Mouse (Mus musculus) kidney, embryonic 15.5 days (tissue): Measurements from ENCODE around the gene H2-Aa. TPM values are rescaled to one million over a fixed set of nuclear protein-coding genes. Genes with fewer than 3 reads are reported as not detected.

Experiments
- ATAC-seq: fragments of 200-750 bp; cut with Nextera tagmentation; replicated peaks from 2 replicates; pipeline ENCODE4 v1.8.0; 2017; ENCODE audit warnings: moderate TSS enrichment; ENCODE audit not compliant: low FRiP score
- H3K27ac ChIP-seq: fragments of 300-500 bp; sonication (generic); 2 replicates; pipeline ENCODE4 v1.5.1; 2015; ENCODE audit warnings: mild to moderate bottlenecking, inconsistent platforms
- H3K27me3 ChIP-seq: fragments of 300-500 bp; sonication (generic); 2 replicates; pipeline ENCODE4 v1.6.1; 2015; ENCODE audit warnings: inconsistent platforms
- H3K36me3 ChIP-seq: fragments of 300-500 bp; sonication (generic); 2 replicates; pipeline ENCODE4 v1.6.1; 2015; ENCODE audit warnings: inconsistent platforms
- H3K4me1 ChIP-seq: fragments of 300-500 bp; sonication (generic); 2 replicates; pipeline ENCODE4 v1.6.1; 2015; ENCODE audit warnings: inconsistent platforms
- H3K4me2 ChIP-seq: fragments of 300-500 bp; sonication (generic); 2 replicates; pipeline ENCODE4 v1.6.1; 2015; ENCODE audit warnings: moderate library complexity, mild to moderate bottlenecking, inconsistent platforms
- H3K4me3 ChIP-seq: fragments of 300-500 bp; sonication (generic); replicated peaks from 2 replicates; pipeline ENCODE4 v1.5.1; 2015; ENCODE audit warnings: mild to moderate bottlenecking, inconsistent platforms
- H3K9ac ChIP-seq: fragments of 300-500 bp; sonication (generic); 2 replicates; pipeline ENCODE4 v1.6.1; 2015; ENCODE audit warnings: mild to moderate bottlenecking, inconsistent platforms
- H3K9me3 ChIP-seq: fragments of 300-500 bp; sonication (generic); replicated peaks from 2 replicates; pipeline ENCODE4 v1.6.1; 2016; ENCODE audit warnings: inconsistent platforms
- WGBS: fragments of 180-500 bp; shearing (Covaris S2); methylation state at CpG from one replicate; pipeline ENCODE4 v1.1.7; 2015; ENCODE audit warnings: mixed read lengths; 5-methylcytosine and 5-hydroxymethylcytosine counted together
- polyA plus RNA-seq: library from polyadenylated mRNA; unstranded; fragments of >200 nt; fragmentation: Nextera tagmentation; extraction: Ambion mirVana; gene quantifications from 2 replicates; pipeline ENCODE4 v1.2.1, GENCODE M21; 2015

The H2-Aa gene
- polyA plus RNA-seq, 1 experiment from 2014 or later, result 2.3 TPM

DNA sequence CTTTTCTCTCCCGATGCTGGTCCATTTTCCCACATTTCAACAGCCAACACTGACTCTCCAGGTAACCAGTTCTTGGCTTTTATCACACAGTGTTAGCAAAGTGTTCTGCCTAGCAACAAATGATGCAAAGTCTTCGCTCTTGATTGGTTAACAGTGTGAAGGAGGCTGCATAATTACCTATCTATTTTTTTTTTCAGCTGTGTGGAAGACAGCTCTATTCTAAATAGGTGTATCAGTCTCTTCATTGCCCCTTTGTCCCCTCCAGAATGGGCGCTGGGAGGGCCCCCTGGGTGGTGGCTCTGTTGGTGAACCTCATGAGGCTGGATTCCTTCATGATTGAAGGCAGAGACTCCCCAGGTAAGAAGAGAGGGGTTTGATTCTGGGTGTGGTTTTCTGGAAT lies 48.9 kb downstream of the H2-Aa start, which contains the start of gene H2-Ob:
H2-Ob (plus strand) TSS at position 198 of the 400 bp plus-strand sequence.
- Histone ChIP-seq H3K4me2 (no peak within 1 kb of the TSS), H3K36me3 (no peaks in the 10 kb centered on the region), H3K27ac (peak within 1 kb of the TSS; percentile 20; the same call in 1 of the 2 replicates), H3K27me3 (no peaks in the 10 kb centered on the region; the same call in 1 of the 2 replicates), H3K9me3 (peaks cover 4% of the 10 kb centered on the region; the same call in 1 of the 2 replicates), H3K4me1 (0 out of 2 replicates have a peak, but pooled peaks cover 2% of the 10 kb centered on the region), H3K4me3 (no peak within 1 kb of the TSS), H3K9ac (no peak within 1 kb of the TSS)
- WGBS, result 70% methylated on average over 3 of the region's 3 CpGs
- ATAC-seq, result no peak

GRCm38 (mm10) chr17:34237741-34238140 lies 49.9 kb downstream of the H2-Aa start:
- H3K4me1 ChIP-seq, result 0 out of 2 replicates have a peak, but pooled peaks cover 2% of the 10 kb centered on the region
- no peak for ATAC-seq
- no peaks in the 10 kb centered on the region for H3K36me3 ChIP-seq

GRCm38 (mm10) chr17:34236691-34237090 lies 50.9 kb downstream of the H2-Aa start:
- H3K4me1 ChIP-seq, result 0 out of 2 replicates have a peak, but pooled peaks cover 2% of the 10 kb centered on the region
- no peak for ATAC-seq
- peaks cover 4% of the 10 kb centered on the region; the same call in 1 of the 2 replicates for H3K9me3 ChIP-seq
- WGBS, result 81% methylated on average over 5 of the region's 5 CpGs
- no peak overlapping the region for H3K4me2 ChIP-seq
- H3K36me3 ChIP-seq, result no peaks in the 10 kb centered on the region
- H3K9ac ChIP-seq, result no peak overlapping the region
- no peak overlapping the region for H3K27ac ChIP-seq
- no peak overlapping the region for H3K4me3 ChIP-seq
- no peaks in the 10 kb centered on the region; the same call in 1 of the 2 replicates for H3K27me3 ChIP-seq

More at GRCm38 (mm10) chr17:34237741-34238140, 49.9 kb downstream of the H2-Aa start:
- H3K9me3 ChIP-seq, result peaks cover 4% of the 10 kb centered on the region; the same call in 1 of the 2 replicates
- no peaks in the 10 kb centered on the region; the same call in 1 of the 2 replicates for H3K27me3 ChIP-seq
- H3K9ac ChIP-seq, result no peak overlapping the region
- H3K4me3 ChIP-seq, result no peak overlapping the region
- no peak overlapping the region for H3K27ac ChIP-seq
- no peak overlapping the region for H3K4me2 ChIP-seq
- 72% methylated on average over 3 of the region's 3 CpGs for WGBS

- Histone ChIP-seq H3K27ac (no peak overlapping the region), H3K4me1 (0 out of 2 replicates have a peak, but pooled peaks cover under 1% of the 10 kb centered on the region), H3K4me2 (no peak overlapping the region), H3K9me3 (no peaks in the 10 kb centered on the region), H3K4me3 (no peak overlapping the region), H3K36me3 (no peaks in the 10 kb centered on the region), H3K27me3 (no peaks in the 10 kb centered on the region), H3K9ac (no peak overlapping the region)
- ATAC-seq, result peak; percentile 46; the same call in 1 of the 2 replicates
- 47% methylated on average over 9 of the region's 9 CpGs for WGBS
Observed at GRCm38 (mm10) chr17:34234926-34235325, 52.7 kb downstream of the H2-Aa start.

Other genes with a start within 250 kb of the H2-Aa start
- 2.2 and 6.6 TPM in 2 replicates for gene Col11a2, start 248.4 kb downstream of the H2-Aa start, polyA plus RNA-seq
- 0.39 and 0.64 TPM in 2 replicates for gene H2-Oa, start 195.5 kb downstream of the H2-Aa start, polyA plus RNA-seq
- 14.8 and 15.9 TPM in 2 replicates for gene H2-DMa, start 168.3 kb downstream of the H2-Aa start, polyA plus RNA-seq
- 135 and 140 TPM in 2 replicates for gene Brd2, start 165.2 kb downstream of the H2-Aa start, polyA plus RNA-seq
- 22.6 and 25.3 TPM in 2 replicates for gene H2-DMb2, start 144.5 kb downstream of the H2-Aa start, polyA plus RNA-seq
- 4.9 and 6.0 TPM in 2 replicates for gene H2-DMb1, start 134.8 kb downstream of the H2-Aa start, polyA plus RNA-seq
- gene Tap1, start 100.3 kb downstream of the H2-Aa start, polyA plus RNA-seq, result 3.5 and 3.8 TPM in 2 replicates
- 3.0 and 3.2 TPM in 2 replicates for gene Psmb9, start 100.1 kb downstream of the H2-Aa start, polyA plus RNA-seq
- 6.0 and 7.1 TPM in 2 replicates for gene Psmb8, start 90.1 kb downstream of the H2-Aa start, polyA plus RNA-seq
- 3.5 and 4.1 TPM in 2 replicates for gene Tap2, start 84.3 kb downstream of the H2-Aa start, polyA plus RNA-seq
- gene H2-Ob, start 48.9 kb downstream of the H2-Aa start, polyA plus RNA-seq, result 0.13 TPM in 1 of 2 replicates, not detected in the other
- 23.3 and 27.5 TPM in 2 replicates for gene H2-Ab1, start 30.1 kb downstream of the H2-Aa start, polyA plus RNA-seq
- gene H2-Eb1, start 18.0 kb upstream of the H2-Aa start, polyA plus RNA-seq, result 6.2 and 6.9 TPM in 2 replicates
- gene H2-Eb2, start 37.8 kb upstream of the H2-Aa start, polyA plus RNA-seq, result not detected in 2 replicates
- 0.08 and 0.16 TPM in 2 replicates for gene Btnl2, start 67.0 kb upstream of the H2-Aa start, polyA plus RNA-seq
- not detected in 2 replicates for gene Btnl1, start 89.3 kb upstream of the H2-Aa start, polyA plus RNA-seq
- gene BC051142, start 111.0 kb upstream of the H2-Aa start, polyA plus RNA-seq, result 0.32 and 0.77 TPM in 2 replicates
- gene Btnl4, start 189.5 kb upstream of the H2-Aa start, polyA plus RNA-seq, result 0.09 TPM in 1 of 2 replicates, not detected in the other
- not detected in 2 replicates for gene Btnl6, start 229.5 kb upstream of the H2-Aa start, polyA plus RNA-seq